Mouse (Mus musculus): Measurements from ENCODE around the gene Ltbp1. TPM values are rescaled to one million over a fixed set of nuclear protein-coding genes. Genes with fewer than 3 reads are reported as not detected.

The Ltbp1 gene
- polyA plus RNA-seq, 1 experiment from 2014 or later = 29.8 TPM

GRCm38 (mm10) chr17:75374287-75375024 is 369.1 kb downstream of the Ltbp1 start:
- no peaks in the 10 kb centered on the region for H3K36me3 ChIP-seq (ENCODE audit: control insufficient read depth, insufficient read depth, low read length)
- H3K27ac ChIP-seq (ENCODE audit: low read depth) = no peak overlapping the region
- H3K4me1 ChIP-seq (replicated peaks; ENCODE audit: control insufficient read depth, insufficient read depth, low read length) = no peaks in the 10 kb centered on the region
- ATAC-seq (replicated peaks; ENCODE audit: low FRiP score, low TSS enrichment, low read depth) (no peak), DNase-seq (ENCODE audit: low spot score) (no peak)
- no peak overlapping the region for H3K4me2 ChIP-seq (ENCODE audit: low read length)
- H3K4me3 ChIP-seq (ENCODE audit: low read depth, low read length) = no peak overlapping the region
- no peaks in the 10 kb centered on the region for H3K27me3 ChIP-seq (replicated peaks; ENCODE audit: control insufficient read depth, insufficient read depth, low read length)
- 77% methylated on average over 5 of the region's 5 CpGs for WGBS
- no peak overlapping the region for H3K9ac ChIP-seq (ENCODE audit: low read length)
- no peaks in the 10 kb centered on the region for H3K9me3 ChIP-seq (ENCODE audit: control insufficient read depth, low read length)

- no peak overlapping the region for H3K27ac ChIP-seq (ENCODE audit: low read depth)
- H3K27me3 ChIP-seq (replicated peaks; ENCODE audit: control insufficient read depth, insufficient read depth, low read length) = no peaks in the 10 kb centered on the region
- no peak overlapping the region for H3K4me2 ChIP-seq (ENCODE audit: low read length)
- H3K4me1 ChIP-seq (replicated peaks; ENCODE audit: control insufficient read depth, insufficient read depth, low read length) = no peaks in the 10 kb centered on the region
- 64% methylated on average over 9 of the region's 9 CpGs for WGBS
- H3K4me3 ChIP-seq (ENCODE audit: low read depth, low read length) = no peak overlapping the region
- H3K36me3 ChIP-seq (ENCODE audit: control insufficient read depth, insufficient read depth, low read length) = no peaks in the 10 kb centered on the region; the same call in 1 of the 2 replicates
- H3K9me3 ChIP-seq (ENCODE audit: control insufficient read depth, low read length) = no peaks in the 10 kb centered on the region
- ATAC-seq (replicated peaks; ENCODE audit: low FRiP score, low TSS enrichment, low read depth) = no peak
- H3K9ac ChIP-seq (ENCODE audit: low read length) = no peak overlapping the region
- no peak for DNase-seq (ENCODE audit: low spot score)
Observed at GRCm38 (mm10) chr17:75378256-75378871, 373.0 kb downstream of the Ltbp1 start.

- H3K27ac ChIP-seq (ENCODE audit: low read depth) = no peak overlapping the region
- 46% methylated on average over 2 of the region's 2 CpGs for WGBS
Observed at GRCm38 (mm10) chr17:75380167-75380566, 374.8 kb downstream of the Ltbp1 start.

GRCm38 (mm10) chr17:75388402-75388801 is 383.0 kb downstream of the Ltbp1 start:
- Histone ChIP-seq H3K4me3 (ENCODE audit: low read depth, low read length) (no peak overlapping the region), H3K9ac (ENCODE audit: low read length) (no peak overlapping the region), H3K4me1 (replicated peaks; ENCODE audit: control insufficient read depth, insufficient read depth, low read length) (no peaks in the 10 kb centered on the region), H3K27me3 (replicated peaks; ENCODE audit: control insufficient read depth, insufficient read depth, low read length) (no peaks in the 10 kb centered on the region), H3K9me3 (ENCODE audit: control insufficient read depth, low read length) (no peaks in the 10 kb centered on the region), H3K36me3 (ENCODE audit: control insufficient read depth, insufficient read depth, low read length) (peaks cover 19% of the 10 kb centered on the region), H3K4me2 (ENCODE audit: low read length) (no peak overlapping the region), H3K27ac (ENCODE audit: low read depth) (no peak overlapping the region)
- WGBS = 72% methylated on average over 4 of the region's 4 CpGs
- DNase-seq (ENCODE audit: low spot score) (no peak), ATAC-seq (replicated peaks; ENCODE audit: low FRiP score, low TSS enrichment, low read depth) (no peak)

More at GRCm38 (mm10) chr17:75380167-75380566, 374.8 kb downstream of the Ltbp1 start:
- DNase-seq (ENCODE audit: low spot score) (no peak), ATAC-seq (replicated peaks; ENCODE audit: low FRiP score, low TSS enrichment, low read depth) (no peak)
- no peaks in the 10 kb centered on the region for H3K27me3 ChIP-seq (replicated peaks; ENCODE audit: control insufficient read depth, insufficient read depth, low read length)
- no peak overlapping the region for H3K9ac ChIP-seq (ENCODE audit: low read length)
- H3K4me3 ChIP-seq (ENCODE audit: low read depth, low read length) = no peak overlapping the region
- no peaks in the 10 kb centered on the region; the same call in 1 of the 2 replicates for H3K36me3 ChIP-seq (ENCODE audit: control insufficient read depth, insufficient read depth, low read length)
- H3K9me3 ChIP-seq (ENCODE audit: control insufficient read depth, low read length) = no peaks in the 10 kb centered on the region
- no peaks in the 10 kb centered on the region for H3K4me1 ChIP-seq (replicated peaks; ENCODE audit: control insufficient read depth, insufficient read depth, low read length)
- H3K4me2 ChIP-seq (ENCODE audit: low read length) = no peak overlapping the region

- peaks cover 19% of the 10 kb centered on the region for H3K36me3 ChIP-seq (ENCODE audit: control insufficient read depth, insufficient read depth, low read length)
- DNase-seq (ENCODE audit: low spot score) (no peak), ATAC-seq (replicated peaks; ENCODE audit: low FRiP score, low TSS enrichment, low read depth) (no peak)
- no peak overlapping the region for H3K4me3 ChIP-seq (ENCODE audit: low read depth, low read length)
- H3K4me2 ChIP-seq (ENCODE audit: low read length) = no peak overlapping the region
- no peaks in the 10 kb centered on the region for H3K27me3 ChIP-seq (replicated peaks; ENCODE audit: control insufficient read depth, insufficient read depth, low read length)
- no peaks in the 10 kb centered on the region for H3K9me3 ChIP-seq (ENCODE audit: control insufficient read depth, low read length)
- no peak overlapping the region for H3K9ac ChIP-seq (ENCODE audit: low read length)
- H3K27ac ChIP-seq (ENCODE audit: low read depth) = no peak overlapping the region
- no peaks in the 10 kb centered on the region for H3K4me1 ChIP-seq (replicated peaks; ENCODE audit: control insufficient read depth, insufficient read depth, low read length)
- 95% methylated on average over 10 of the region's 10 CpGs for WGBS
Observed at GRCm38 (mm10) chr17:75390142-75390541, 384.8 kb downstream of the Ltbp1 start.

- 75% methylated on average over 6 of the region's 6 CpGs for WGBS
Observed at GRCm38 (mm10) chr17:75391429-75392192, 386.2 kb downstream of the Ltbp1 start.

GRCm38 (mm10) chr17:75406405-75406804 is 401.0 kb downstream of the Ltbp1 start:
- WGBS = 56% methylated on average over 4 of the region's 4 CpGs
- Histone ChIP-seq H3K9ac (ENCODE audit: low read length) (no peak overlapping the region), H3K9me3 (ENCODE audit: control insufficient read depth, low read length) (no peaks in the 10 kb centered on the region), H3K4me2 (ENCODE audit: low read length) (no peak overlapping the region), H3K27me3 (replicated peaks; ENCODE audit: control insufficient read depth, insufficient read depth, low read length) (no peaks in the 10 kb centered on the region), H3K36me3 (ENCODE audit: control insufficient read depth, insufficient read depth, low read length) (no peaks in the 10 kb centered on the region), H3K27ac (ENCODE audit: low read depth) (no peak overlapping the region), H3K4me3 (ENCODE audit: low read depth, low read length) (no peak overlapping the region), H3K4me1 (replicated peaks; ENCODE audit: control insufficient read depth, insufficient read depth, low read length) (no peaks in the 10 kb centered on the region)
- DNase-seq (ENCODE audit: low spot score) (no peak), ATAC-seq (replicated peaks; ENCODE audit: low FRiP score, low TSS enrichment, low read depth) (no peak)

More at GRCm38 (mm10) chr17:75391429-75392192, 386.2 kb downstream of the Ltbp1 start:
- H3K27ac ChIP-seq (ENCODE audit: low read depth) = no peak overlapping the region
- no peak overlapping the region for H3K4me2 ChIP-seq (ENCODE audit: low read length)
- H3K9me3 ChIP-seq (ENCODE audit: control insufficient read depth, low read length) = no peaks in the 10 kb centered on the region
- H3K9ac ChIP-seq (ENCODE audit: low read length) = no peak overlapping the region
- H3K36me3 ChIP-seq (ENCODE audit: control insufficient read depth, insufficient read depth, low read length) = peaks cover 12% of the 10 kb centered on the region
- peak; percentile 55; the same call in 1 of the 2 replicates for ATAC-seq (replicated peaks; ENCODE audit: low FRiP score, low TSS enrichment, low read depth)
- no peaks in the 10 kb centered on the region for H3K27me3 ChIP-seq (replicated peaks; ENCODE audit: control insufficient read depth, insufficient read depth, low read length)
- H3K4me1 ChIP-seq (replicated peaks; ENCODE audit: control insufficient read depth, insufficient read depth, low read length) = no peaks in the 10 kb centered on the region
- DNase-seq (ENCODE audit: low spot score) = no peak
- H3K4me3 ChIP-seq (ENCODE audit: low read depth, low read length) = no peak overlapping the region

GRCm38 (mm10) chr17:75416861-75417260 is 411.5 kb downstream of the Ltbp1 start:
- H3K27ac ChIP-seq (ENCODE audit: low read depth) = no peak overlapping the region
- 74% methylated on average over 3 of the region's 3 CpGs for WGBS
- ATAC-seq (replicated peaks; ENCODE audit: low FRiP score, low TSS enrichment, low read depth) = no peak
- H3K4me3 ChIP-seq (ENCODE audit: low read depth, low read length) = no peak overlapping the region
- DNase-seq (ENCODE audit: low spot score) = no peak
- no peak overlapping the region for H3K4me2 ChIP-seq (ENCODE audit: low read length)
- no peaks in the 10 kb centered on the region for H3K9me3 ChIP-seq (ENCODE audit: control insufficient read depth, low read length)
- H3K27me3 ChIP-seq (replicated peaks; ENCODE audit: control insufficient read depth, insufficient read depth, low read length) = no peaks in the 10 kb centered on the region
- no peaks in the 10 kb centered on the region for H3K36me3 ChIP-seq (ENCODE audit: control insufficient read depth, insufficient read depth, low read length)
- no peaks in the 10 kb centered on the region for H3K4me1 ChIP-seq (replicated peaks; ENCODE audit: control insufficient read depth, insufficient read depth, low read length)
- H3K9ac ChIP-seq (ENCODE audit: low read length) = no peak overlapping the region

Measured in intestine, embryonic 14.5 days (tissue).